Mouse (Mus musculus) right cerebral cortex, postnatal 36 days (tissue): ENCODE measurements at regions not wholly inside any gene's neighbourhood (a gene's known extent, or its start where the extent isn't known, plus 50 kb on each side); places are given as distances from the start of the nearest gene placed in this dataset.

Experiments
- DNase-seq, 2 experiments: peaks; one replicate each; pipeline ENCODE4 v3.0.0; 2022; ENCODE audit warnings: low spot score in 2 of 2, mixed read lengths in 1 of 2

DNA sequence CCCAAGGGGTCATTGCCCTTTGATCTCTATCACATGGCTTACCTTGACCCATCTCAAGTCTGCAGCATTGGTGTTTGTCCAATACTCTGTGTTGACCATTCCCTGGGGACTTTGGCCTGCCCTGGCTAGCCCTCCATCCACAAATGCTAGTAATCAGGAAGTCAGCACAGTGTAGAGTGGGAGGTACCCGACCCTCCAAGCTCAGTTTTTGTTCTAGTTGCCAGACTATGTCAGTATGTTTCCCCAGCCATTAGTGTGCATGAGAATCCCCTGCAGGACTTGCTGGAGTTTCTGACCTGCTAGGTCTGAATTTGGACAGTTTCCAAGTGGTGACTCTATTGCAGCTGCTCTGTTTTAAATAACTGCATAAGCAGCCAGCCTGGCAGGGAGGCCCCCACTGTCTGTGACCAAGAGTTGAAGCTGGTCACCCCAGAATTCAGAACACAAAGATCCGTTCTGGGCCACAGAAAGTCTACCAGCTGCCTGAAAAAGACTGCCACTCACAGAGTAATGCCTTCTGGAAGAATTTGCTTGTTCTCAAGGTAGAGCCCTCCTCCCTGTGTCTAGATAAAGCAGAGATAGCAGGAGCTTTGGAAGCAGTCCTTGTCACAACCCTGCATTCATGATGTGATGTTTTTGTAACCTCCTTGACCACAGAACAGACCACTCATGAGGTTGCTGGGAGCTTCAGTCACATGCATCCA, 118.0 kb upstream of the Slc22a23 start:
- DNase-seq = no peak

DNA sequence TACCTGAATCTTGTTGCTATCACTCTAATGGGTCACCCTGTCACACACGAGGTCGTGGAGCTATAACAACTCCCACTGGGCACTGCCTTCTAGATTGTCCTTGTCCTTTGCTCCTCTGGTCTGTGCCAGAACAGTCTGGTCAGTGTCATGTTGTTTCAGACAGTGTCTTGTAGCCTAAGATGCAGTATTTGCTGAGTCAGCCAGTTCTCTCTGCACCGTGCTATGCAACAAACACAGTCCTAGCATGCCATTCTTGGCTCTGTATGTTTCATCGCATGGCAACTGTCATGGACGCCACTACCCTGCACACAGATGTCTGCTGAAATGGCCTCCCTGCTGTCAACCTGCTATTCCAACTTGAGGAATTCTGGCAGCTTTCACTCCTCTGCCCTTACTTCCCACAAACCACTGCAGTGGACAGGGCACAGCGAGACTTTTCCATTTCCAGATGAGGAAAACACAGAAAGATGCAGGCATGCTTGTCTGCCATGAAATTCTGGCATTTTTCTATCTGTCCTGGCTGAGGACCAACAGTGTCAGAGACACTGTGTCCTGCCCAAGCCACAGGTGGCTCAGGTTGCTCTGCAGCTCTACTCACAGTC, 117.3 kb upstream of the Slc22a23 start:
- DNase-seq = no peak

DNA sequence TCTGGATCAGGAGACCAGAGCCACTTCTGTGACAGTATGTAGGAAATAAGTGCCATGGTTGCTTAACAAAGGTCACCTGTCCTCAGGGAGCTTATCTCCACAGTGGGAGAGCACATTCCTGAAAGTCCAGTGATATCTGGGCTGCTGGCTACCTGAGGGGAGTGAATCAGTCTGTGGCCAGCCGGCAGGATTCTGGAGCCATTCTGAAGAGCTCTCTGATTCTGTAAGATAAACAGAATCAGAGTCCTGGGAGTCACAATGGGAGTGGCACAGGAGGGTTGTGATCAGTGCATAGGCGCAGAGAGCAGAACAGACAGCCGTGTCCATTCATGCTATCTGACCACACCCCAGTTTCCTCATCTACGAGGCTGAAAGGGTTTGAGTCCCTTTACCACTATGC, 116.0 kb upstream of the Slc22a23 start:
- no peak for DNase-seq

DNA sequence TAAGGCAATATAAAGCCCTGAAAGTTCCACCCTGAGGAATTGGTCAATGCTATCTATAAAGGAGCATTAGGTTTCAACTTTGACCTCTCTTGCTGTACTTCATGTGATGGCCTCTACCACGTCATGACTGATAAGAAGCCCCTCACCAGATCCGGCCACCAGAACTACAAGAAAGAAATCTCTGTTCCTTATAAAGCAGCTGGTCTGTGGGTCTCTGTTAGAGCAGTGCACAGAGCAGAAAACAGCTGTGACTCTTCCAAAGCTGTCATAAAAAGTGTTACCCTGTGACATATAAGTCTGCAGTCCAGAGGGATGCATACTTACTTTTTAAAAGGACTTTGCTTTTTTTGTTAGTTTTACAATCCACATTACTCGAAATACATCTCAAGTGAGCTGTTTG, 111.1 kb upstream of the Slc22a23 start:
- DNase-seq = no peak

DNA sequence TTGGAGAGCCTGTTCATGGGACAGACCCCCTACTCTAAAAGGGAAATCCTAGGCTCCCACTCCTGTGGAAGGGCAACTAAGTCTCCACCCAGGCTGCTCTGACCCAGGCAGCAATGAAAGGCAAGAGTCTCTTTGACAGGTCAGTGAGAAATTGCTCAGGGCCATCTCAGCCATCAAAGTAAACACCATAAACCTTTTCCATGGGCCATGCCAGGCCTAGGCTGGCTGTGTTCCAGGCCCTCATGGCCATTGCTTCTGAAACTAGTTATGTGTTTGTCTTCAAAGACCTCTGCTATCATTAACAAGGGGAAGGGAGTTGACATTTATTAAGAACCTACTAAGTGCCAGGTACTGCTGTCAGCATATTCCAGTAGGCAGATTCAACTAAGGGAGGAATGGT, 101.8 kb upstream of the Slc22a23 start:
- no peak for DNase-seq

DNA sequence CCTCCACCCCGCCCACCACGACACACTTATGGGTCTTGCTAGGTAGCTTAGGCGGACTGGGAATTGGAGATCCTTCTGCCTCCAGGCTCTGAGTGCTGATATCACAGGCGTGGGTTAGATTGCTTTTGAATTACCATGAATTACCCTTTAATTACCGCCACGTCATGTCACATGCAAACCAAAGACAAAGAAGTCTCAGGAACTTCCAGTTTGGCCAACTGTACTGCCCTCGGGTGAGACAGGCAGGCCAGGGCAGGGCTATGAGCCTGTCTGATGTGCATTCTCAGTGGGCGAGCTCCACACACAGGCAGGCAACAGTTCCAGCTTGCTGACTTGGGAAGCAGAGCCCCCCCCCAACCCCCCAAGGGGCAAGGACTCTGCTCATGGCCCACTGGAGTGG, 101.3 kb upstream of the Slc22a23 start:
- DNase-seq = no peak

DNA sequence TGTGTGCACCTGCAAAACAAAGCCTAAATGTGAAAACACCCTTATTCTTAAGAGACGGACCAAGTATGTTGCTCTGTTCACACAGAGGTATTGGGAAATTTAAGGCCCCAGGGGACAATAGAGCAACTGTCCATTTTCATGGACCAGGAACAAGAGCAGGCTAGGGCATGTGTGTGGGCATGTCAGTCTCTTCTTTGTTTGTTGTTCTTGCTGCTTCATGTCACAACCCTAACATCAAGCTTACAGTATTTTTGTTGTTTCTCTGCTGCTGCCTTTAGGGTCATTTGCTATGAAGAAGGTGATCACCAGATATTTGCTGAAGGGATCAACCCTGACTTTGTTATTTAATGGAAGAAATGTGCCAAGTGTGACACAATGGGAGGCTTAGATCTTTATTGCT, 96.4 kb upstream of the Slc22a23 start:
- no peak for DNase-seq

DNA sequence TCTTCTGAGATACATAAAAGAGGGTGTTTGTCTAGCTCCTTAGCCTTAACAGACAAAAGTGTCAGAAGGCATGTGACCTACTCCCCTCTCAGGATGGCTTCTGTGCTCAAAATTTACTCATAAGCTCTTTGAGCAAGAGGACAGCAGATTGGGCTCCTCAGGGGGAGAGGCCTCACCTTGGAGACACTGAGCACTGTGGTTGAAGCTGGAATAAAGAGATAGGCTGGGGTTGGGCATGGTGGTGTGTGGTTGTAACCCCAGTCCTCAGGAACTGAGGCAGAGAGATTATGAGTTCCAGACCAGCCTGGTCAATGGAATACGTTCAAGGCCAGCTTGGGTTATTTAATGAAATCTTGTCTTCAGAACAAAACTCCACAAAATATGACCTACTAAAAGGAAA, 82.5 kb upstream of the Slc22a23 start:
- no peak for DNase-seq

DNA sequence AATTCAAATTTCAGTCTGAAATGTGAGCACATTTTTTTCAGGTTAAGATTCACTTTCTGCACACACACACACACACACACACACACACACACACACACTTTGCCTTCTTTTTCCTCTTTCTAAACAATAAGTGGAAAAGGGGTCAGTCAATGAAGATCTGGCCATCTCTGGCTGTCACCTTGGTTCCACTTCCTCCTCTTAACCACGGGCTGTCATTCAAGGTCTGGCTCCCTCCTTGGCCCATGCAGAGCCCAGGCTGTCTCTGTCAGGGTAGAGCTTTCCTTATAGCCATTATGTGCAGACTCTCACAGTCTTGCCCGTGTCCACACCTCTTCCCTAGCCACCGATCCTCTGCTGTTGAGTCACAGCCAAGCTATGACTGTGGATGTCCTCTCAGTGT, 79.9 kb upstream of the Slc22a23 start:
- no peak for DNase-seq

DNA sequence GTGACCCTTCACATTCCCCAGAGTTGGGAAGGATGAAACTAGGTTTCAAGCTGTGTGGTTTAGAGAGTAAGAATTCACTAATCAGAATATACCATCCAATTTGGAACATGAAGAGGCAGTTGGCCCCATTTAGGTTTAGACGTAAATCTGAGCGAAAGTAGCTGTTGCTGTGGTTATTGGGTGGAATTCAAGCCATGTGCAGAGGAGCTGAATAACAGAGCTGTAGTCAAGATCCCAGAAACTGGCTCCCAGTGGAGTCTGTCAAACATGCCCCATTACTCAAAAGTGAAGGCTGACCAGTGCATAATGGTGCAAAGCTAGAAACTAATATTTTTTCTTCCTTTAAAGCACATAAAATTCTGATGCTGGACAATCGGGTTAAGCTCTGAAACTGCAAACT, 76.7 kb upstream of the Slc22a23 start:
- DNase-seq = no peak

DNA sequence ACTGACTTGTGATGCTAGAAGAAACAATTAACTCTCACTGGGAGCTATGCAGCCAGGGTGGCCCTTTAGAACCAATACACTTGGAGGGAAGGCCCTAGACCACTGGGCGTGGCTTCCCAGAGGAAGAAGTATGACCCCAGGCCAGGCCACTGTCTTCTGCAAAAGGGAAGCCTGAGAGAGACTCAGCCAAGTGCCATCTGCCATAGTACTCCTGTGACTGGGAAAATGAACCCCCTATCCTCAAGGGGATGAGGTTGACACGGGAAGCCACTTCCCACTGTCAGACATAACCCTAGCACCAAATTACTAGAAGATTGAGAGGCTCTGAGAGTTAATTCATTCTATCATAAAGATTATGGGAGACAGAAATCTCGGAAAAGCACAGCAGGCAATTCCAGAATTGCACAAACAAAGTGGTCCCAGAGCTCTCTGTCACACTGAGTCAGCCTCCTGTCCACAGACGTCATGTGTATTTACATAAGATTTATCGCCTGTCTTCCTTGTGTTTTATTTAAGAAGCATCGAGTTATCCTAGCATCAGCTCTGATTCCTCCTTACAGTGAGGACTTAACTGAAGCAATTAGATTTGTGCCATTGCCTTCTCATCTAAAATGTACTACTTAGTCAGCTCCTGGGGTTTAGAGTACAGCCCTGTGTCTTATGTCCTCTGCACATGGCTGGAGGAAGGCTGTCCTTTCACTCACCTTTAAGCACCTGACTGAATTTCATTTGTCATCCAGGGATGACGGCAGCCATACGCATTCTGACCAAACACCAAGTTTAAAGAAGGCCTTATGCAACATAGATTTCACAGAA, 75.6 kb upstream of the Slc22a23 start:
- no peak for DNase-seq

DNA sequence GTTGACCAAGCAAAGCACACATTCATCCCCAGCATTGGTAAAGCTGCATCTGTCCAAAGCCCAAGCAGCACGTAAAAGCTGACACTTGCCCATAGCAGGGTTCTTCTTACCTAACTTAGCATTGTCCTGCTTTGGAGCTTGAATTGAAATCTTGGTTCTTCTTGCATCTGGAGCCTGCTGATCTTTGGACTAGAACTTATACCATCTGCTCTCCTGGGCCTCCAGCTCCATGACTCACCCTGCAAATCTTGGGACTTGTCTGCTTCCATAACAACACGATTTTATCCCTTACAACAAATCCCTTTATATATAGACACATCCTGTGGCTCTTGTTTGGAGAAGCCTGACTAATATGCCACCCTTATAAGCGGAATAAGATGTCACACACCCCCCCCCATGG, 74.1 kb upstream of the Slc22a23 start:
- peak; percentile 10 to 15 for DNase-seq

DNA sequence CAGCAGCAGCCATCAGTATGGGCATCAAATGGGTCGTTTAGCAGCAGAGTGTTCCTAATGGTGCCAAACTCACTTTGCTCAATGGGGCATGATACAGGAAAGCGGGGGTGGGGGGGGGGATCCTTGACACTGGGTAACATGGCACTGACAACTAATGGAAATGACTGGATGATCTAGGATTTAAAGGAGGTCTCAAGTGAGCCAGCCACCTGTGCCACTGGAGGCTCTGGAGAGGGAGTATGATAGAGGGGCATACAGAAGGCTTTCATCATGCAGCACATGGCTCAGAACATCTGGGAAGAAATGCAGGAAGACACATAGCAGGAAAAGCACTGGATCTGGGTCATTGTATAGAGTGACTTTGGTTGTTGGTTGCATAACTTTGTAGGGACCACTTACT, 71.6 kb upstream of the Slc22a23 start:
- DNase-seq = no peak

DNA sequence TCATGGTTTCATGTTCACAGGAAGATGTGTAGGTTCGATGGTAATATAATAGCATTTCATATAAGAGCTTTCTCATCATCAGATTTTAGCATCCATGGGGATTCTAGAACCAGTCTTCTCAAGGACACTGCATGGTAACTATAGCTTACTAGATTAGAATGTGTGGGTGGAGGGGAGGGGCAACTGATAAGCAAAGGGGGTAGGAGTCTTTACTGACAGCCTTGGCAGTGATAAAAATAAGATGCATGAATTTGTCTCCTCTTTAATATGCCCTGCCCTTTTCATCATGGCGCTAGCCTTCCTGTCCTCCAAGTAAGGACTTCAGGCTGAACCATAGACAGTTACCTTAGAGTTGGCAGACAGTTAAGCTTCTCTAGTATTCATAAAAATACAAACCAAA, 69.6 kb upstream of the Slc22a23 start:
- DNase-seq = no peak

DNA sequence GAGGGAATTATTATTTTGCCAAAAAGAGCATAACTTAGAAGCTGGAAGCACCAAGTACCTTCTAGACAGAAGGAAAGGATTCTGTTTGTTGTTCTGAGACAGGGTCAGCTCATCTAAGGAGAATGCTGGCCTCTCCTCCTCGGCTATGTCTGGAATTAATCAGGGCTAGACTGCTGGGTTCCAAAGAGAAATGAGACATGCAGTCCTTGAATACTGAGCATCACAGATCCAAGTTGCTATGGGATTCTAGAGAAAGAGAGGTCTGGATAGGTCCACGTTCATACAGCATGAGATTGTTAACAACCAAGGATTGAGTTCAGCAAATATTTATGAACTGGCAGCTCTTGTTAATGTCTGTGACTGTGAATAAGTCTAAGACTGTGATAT, 63.7 kb upstream of the Slc22a23 start:
- DNase-seq = no peak

DNA sequence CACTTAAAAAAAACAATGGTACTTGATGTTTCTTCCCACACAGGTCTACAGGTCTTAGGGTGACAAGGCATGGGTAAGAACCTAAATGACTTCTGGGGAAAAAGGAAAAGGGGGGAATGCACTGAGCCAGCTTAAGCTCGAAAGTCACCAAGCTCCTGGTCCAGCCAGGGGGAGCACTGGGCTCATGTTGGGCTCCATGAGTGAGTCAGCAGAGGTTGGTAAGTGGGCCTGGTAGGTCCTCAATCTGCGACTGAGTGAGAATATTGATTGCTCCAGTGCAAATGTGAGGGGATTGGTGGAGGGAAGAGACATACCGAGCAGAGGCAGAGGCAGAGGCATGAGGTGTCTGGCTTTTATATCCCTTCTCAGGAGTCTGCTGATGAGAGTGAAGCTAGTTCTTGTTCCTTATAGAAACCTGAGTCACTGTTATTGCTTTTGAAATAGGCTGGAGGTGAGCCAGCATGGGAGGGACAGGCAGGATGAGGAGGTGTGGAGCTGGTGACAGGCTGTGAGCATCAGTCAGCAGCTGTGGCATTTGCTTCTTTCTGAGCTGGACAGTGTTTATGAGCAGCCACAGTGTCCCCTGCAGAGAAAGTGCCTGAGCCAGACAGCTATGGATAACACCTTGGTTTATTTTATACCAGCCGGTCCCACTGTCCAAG, 63.2 kb upstream of the Slc22a23 start:
- DNase-seq = peak; percentile 43 to 53

DNA sequence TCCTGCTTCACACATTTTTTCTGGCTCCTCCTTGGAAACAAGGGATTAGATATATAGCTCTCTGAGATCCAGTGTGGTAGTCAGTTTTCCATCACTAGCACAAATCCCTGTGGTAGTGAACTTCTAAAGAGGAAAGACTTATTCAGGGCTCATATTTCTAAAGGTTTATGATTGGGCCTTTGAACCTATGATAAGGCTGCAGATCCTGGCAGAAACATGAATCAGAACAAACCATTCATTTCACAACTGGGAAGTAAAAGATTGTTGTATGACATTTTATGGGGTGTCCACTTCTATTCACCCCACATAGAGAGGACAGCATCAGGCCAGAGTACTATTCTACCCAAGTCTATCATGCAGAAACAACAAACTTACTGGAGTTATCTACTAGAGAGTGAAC, 61.3 kb upstream of the Slc22a23 start:
- DNase-seq = no peak

DNA sequence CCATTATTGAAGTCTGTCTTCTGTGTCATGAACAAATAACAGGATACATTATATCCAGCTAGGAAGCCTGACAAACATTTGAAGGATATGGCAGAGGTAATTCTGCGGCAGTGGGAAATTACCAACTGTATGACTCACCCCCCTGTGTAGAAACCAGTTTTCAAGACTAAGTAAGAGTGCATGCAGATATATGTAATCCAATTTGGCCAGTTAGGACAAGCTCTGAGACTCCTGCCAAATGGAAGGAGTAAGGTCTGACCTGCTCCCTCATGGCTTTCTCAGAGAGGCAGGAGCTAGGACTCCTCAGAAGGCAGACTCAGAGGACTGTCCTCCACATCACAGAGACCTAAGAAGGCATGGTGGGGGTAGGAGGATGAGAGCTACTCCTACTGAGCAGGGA, 57.6 kb upstream of the Slc22a23 start:
- DNase-seq = no peak

DNA sequence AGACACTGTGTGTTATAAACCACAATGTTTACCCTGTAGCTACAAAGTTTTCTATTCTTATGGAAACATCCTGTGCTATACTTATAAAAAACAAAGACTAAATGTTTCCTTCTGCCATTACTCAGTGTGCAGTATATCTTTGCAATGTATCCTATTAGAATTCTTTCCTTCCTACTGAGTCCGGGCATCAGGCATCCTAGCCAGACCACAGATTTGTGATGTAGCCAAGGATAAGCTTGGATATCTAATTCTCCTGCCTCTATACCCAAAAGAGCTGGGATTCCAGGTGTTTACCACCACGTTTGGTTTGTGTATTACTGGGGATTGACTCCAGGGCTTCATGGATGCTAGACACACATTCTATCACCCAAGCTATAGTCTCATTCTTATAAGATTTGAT, 56.0 kb upstream of the Slc22a23 start:
- no peak for DNase-seq

DNA sequence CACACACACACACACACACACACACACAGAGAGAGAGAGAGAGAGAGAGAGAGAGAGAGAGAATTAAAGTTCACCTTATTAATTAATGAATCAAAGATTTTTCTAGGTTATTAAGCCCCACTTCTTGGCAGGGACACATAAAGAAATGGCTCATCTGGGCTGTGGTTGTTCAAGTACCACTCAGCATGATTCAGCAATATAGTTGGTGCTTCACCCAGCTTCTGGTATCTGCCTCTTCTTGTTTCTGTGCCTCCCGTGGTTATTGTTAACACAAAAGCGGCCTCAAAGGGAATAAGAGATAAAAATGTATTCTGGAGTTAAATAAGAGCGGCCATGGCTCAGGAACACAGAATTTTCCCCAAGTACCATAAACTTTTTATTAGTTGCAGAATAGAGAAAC, 53.9 kb upstream of the Slc22a23 start:
- no peak for DNase-seq

DNA sequence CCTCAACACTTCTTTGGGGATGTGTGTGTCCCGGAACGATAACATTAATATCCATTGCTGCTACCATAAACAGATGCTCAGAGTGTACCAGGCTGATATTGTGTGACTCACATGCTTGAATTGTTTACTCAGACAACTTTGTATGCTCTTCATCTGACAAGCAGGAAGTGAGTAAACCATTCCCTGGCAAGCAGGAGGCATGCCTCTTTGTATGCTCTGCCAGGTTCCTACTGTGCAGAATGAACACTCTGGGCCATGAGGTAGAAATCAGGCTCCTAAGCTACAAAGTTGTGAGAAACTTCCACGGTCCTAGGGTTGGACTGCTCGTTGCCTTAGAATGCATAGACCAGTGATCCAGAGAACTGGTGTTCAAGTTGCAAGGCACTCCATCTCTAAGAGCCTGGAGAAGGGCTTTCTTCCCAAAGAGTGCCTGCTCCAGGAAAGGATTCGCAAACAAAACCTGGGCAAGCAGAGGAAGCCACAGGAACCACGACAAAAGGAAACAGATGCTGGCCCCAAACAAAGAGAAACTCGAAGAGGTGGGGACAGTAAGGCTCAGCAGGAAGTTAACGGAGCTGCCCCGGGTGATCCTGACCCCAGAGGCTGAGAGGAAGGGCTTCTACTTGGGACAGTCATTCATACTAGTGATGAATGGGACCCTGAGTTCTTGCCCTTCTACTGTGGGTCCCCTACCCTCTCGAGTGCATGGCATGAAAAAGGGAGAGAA, 53.2 kb upstream of the Slc22a23 start:
- DNase-seq = no peak

DNA sequence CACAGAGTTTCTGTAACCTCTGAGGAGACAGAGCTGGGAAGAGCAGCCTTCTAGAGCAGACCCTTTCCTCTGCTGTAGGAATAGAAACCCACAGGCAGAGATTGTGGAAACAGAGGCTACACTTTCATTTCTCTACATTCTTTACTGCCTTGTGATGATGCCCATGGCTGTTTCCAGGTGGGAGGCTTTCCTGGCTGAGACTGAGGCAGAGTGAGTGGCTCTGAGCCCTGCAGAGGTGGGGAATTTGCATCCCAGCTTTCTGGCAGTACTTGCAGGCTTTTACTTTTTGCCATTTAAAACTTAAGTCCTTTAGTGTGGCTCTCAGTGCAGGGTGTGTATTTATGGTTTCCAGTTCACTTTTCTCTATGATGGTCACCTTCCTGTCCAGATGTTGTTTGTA, 50.5 kb upstream of the Slc22a23 start:
- DNase-seq = no peak
